In the genomic region with DNA sequence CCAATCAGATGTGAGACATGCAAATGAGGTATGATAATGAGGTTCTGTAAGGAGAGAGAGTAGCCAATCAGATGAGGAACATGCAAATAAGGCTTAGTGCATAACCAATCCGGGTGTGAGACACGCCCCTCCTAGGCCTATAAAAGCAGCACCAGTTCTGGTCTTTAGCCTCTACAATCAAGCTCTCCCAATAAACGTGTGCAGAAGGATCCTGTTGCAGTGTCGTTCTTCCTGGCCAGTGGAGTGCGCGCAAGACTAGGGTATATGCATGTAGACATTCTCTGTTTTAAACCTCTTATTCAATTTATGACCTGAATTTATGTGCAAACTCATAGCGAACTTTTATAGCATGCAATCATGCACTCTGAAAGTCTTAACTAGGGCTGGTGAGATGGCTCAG, we compare ENCODE assay signal across 21 mouse cellular contexts. TPM values are rescaled to one million over a fixed set of nuclear protein-coding genes. Genes with fewer than 3 reads are reported as not detected.
"Had no signal": no experiment of that assay in that cellular context is flagged by ENCODE, and none has a peak within 500 bp of the region (broad histone marks: within the 10 kb centered on the region; RNA-seq: fewer than 3 reads in every experiment).

No protein-coding gene starts in this region.

RNA-seq across cellular contexts. Expression of gene Naip1, which starts 32.7 kb away (rescaled TPM):
- total RNA-seq: megakaryocyte progenitor cell, adult 5-6 weeks; megakaryocyte-erythroid progenitor cell, adult 5-6 weeks; midbrain, postnatal 0 days had no signal
- polyA plus RNA-seq: limb, embryonic 10.5 days; limb, embryonic 11.5 days; limb, embryonic 12.5 days; limb, embryonic 15.5 days; liver, embryonic 11.5 days; liver, embryonic 12.5 days; liver, embryonic 13.5 days; liver, embryonic 15.5 days; lung, embryonic 14.5 days; lung, embryonic 16.5 days; lung, postnatal 0 days; midbrain, embryonic 10.5 days; midbrain, embryonic 11.5 days; midbrain, embryonic 12.5 days; midbrain, embryonic 13.5 days; midbrain, embryonic 14.5 days; midbrain, embryonic 16.5 days; neural tube, embryonic 11.5 days had no signal
